Mouse (Mus musculus) right cerebral cortex, adult 2 months (tissue): ENCODE measurements around the gene Glt8d2.
"Not testable (repeated sequence)": the region's sequence is repeated elsewhere in the genome, so short reads cannot be mapped to it uniquely, and the experiment has no call there.

Source experiments
- DNase-seq, 2 experiments: peaks; one replicate each; pipeline ENCODE4 v3.0.0; 2021 to 2022; ENCODE audit warnings: low spot score in 2 of 2

The Glt8d2 gene

GRCm38 (mm10) chr10:82646083-82646482 is 44.4 kb downstream of the Glt8d2 start:
- DNase-seq, result no peak

DNA sequence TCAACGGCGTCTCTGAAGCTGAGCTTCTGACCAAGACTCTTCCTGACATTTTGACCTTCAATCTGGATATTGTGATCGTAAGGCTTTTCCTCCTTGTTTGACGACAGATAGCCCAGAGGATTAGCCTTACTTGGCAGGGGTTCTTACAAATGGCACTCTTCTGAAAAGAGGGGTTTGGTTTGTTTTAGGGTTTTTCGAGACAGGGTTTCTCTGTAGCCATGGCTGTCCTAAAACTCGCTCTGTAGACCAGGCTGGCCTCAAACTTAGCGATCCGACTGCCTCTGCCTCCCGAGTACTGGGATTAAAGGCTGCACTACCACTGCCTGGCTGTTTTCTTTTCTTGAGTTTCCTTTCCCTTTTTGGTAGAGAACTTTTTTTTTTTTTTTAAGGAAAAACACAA is 49.0 kb downstream of the Glt8d2 start:
- no peak for DNase-seq

DNA sequence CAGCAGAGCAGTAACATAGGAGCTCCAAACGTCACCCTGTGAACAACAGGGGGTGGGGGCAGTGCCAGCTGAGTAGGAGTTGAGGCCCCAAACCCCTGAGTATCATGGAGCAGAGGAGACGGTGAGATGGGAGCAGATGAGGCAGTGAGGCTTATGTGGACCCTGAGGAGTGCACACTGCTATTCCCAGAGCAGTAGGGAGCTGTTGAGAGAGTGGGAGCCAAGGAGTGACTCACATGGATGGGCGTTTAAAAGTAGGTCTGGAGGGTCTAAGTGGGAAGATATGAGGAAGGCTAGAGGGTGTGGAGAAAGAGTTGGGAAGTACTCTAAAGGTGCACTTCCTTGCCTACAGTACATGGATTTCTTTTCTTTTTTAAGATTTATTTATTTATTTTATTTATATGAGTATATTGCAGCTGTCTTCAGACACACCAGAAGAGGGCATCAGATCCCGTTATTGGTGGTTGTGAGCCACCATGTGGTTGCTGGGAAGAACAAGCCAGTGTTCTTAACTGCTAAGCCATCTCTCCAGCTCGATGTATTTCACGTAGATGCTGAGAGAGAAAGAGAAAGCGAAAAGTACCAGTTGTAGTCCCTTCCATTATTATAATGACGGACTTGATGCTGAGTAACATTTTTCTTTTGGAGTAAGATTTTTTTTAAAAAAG is 51.3 kb downstream of the Glt8d2 start:
- no peak for DNase-seq

DNA sequence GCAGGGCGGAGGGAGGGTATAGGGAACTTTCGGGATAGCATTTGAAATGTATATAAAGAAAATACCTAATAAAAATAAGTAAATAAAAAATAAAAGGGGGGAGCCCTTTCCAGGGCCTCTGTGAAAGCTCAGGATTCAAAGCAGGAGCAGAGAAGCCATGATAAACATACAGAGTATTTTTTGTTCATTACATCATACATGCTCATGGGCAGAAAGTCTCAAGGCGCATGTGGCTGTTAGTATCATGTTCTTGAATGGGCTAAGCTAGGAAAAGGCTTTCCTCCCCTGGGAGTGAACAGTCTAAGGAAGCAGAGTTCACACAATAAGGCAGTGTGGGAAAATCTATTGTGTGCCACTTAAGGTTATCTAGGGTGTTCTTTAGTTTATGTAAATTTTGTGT is 54.1 kb downstream of the Glt8d2 start:
- no peak for DNase-seq

DNA sequence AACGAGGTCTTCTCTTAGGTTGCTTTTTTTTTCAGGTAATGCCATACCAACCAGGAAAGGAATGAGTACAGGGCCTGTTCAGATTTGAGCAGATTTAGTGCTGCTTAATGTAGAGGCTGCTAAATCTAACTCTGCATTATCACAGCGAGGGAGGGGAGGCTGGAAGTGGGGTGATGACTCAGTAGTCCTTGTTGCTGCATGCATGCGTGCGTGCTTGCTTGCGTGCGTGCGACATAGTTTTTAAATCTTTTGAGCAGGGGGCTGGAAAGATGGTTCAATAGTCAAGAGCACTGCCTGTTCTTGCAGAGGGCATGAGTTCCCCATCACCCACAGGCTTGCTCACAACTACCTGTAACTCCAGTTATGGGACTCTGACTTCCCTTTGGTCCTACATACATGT is 56.1 kb downstream of the Glt8d2 start:
- peak in 1 of 2 experiments; percentile 39 for DNase-seq

DNA sequence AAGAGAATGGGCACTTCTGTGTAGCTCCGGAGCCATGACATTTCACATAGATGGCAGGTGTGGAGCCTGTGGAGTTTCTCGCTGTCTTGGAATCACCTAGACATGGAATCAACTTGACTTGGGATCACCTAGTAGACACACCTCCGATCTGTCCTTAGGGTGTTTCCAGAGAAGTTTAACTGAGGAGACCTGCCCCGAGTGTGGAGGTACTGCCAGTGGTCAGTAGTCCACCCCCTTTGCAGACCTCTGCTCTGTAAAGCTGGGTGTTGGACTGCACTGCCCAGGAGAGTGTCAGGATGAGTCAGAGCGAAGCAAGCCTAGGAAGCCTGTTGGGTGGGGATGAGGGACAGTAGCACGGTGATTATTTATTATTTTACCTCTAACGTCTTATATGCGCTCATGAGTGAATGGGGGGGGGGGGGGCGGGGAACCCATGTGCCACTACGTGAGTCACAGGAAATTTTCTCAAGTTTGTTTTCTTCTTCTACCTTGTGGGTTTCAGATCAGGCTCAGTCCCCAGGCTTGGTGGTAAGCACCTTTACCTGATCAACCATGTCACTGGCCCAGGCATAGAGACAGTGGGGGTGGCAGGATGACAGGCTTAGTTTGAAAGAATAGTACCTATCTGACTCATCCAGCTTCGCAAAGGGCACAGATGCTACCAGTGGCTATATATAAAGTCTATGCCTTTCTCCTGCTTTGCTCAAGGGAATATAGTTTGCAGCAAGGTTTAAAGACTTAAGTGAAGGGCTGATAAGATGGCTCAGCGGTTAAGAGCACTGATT is 57.8 kb downstream of the Glt8d2 start:
- DNase-seq, result no peak

GRCm38 (mm10) chr10:82631133-82631532 is 59.3 kb downstream of the Glt8d2 start:
- no peak for DNase-seq

- DNase-seq, result no peak
Observed at GRCm38 (mm10) chr10:82630497-82630896, 60.0 kb downstream of the Glt8d2 start.

- peak; percentile 87 for DNase-seq
Observed at GRCm38 (mm10) chr10:82629586-82630255, 60.7 kb downstream of the Glt8d2 start, which contains the start of gene Tdg. Gene Tdg (plus strand): TSS chr10:82629828.

DNA sequence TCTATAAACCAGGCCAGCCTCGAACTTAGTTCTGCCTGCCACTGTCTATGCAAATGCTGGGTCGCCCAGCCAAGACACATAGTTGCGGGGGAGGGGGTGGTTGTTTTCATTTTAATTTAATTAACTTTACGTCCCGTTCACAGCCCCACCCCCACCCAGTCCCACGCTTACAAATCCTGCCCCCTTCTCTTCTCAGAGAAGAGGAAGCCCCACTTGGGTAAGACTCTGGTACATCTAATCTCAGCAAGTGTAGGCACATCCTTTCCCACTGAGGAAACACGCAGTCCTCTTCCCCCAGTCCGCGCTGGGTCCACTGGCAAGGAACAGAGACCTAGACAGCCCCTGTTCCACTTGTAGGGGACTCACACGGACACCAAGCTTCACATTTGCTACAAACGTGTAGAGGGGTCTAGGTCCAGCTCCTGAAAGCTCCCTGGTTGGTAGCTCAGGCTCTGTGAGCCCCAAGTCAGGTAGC is 61.3 kb downstream of the Glt8d2 start:
- DNase-seq, result no peak

GRCm38 (mm10) chr10:82623553-82623932 is 66.9 kb downstream of the Glt8d2 start:
- DNase-seq, result not testable (repeated sequence)

GRCm38 (mm10) chr10:82622671-82623552 is 67.5 kb downstream of the Glt8d2 start, which contains the start of gene 1190007I07Rik:
Gene 1190007I07Rik (minus strand): TSS chr10:82623228.
- DNase-seq, result peak; percentile 81 to 89

GRCm38 (mm10) chr10:82622235-82622634 is 68.2 kb downstream of the Glt8d2 start:
- no peak for DNase-seq
